Mouse (Mus musculus) testis, adult 10 weeks (tissue): Measurements from ENCODE around the gene Vmn1r119. TPM values are rescaled to one million over a fixed set of nuclear protein-coding genes. Genes with fewer than 3 reads are reported as not detected.

Experiments
- polyA plus RNA-seq: library from polyadenylated mRNA; stranded (reverse); fragments of 350-450 nt; fragmentation: Illumina TruSeq; extraction: RNeasy Lipid Tissue Mini Kit (QIAGEN cat#74804); gene quantifications from one replicate; pipeline ENCODE4 v1.2.3, GENCODE M21; 2014; ENCODE audit warnings: low read depth, low replicate concordance

Vmn1r119 gene
- not detected for polyA plus RNA-seq

GRCm38 (mm10) chr7:21012355-21012754 is at the start of gene Vmn1r119:
Gene Vmn1r119 (minus strand): TSS chr7:21012455.

GRCm38 (mm10) chr7:21053684-21054083 is 41.4 kb upstream of the Vmn1r119 start, which contains the start of gene Vmn1r120:
Gene Vmn1r120 (minus strand): TSS chr7:21053784.

Other genes with a start within 250 kb of the Vmn1r119 start
- not detected for gene Vmn1r112, start 241.3 kb downstream of the Vmn1r119 start, polyA plus RNA-seq
- not detected for gene Vmn1r113, start 225.2 kb downstream of the Vmn1r119 start, polyA plus RNA-seq
- gene Vmn1r114, start 200.3 kb downstream of the Vmn1r119 start, polyA plus RNA-seq: not detected
- not detected for gene Vmn1r115, start 167.5 kb downstream of the Vmn1r119 start, polyA plus RNA-seq
- not detected for gene Vmn1r116, start 140.2 kb downstream of the Vmn1r119 start, polyA plus RNA-seq
- gene Vmn1r117, start 128.3 kb downstream of the Vmn1r119 start, polyA plus RNA-seq: not detected
- not detected for gene Vmn1r118, start 100.1 kb downstream of the Vmn1r119 start, polyA plus RNA-seq
- not detected for gene Vmn1r120, start 41.3 kb upstream of the Vmn1r119 start, polyA plus RNA-seq
- not detected for gene Vmn1r121, start 86.1 kb upstream of the Vmn1r119 start, polyA plus RNA-seq
- gene Vmn1r122, start 121.7 kb upstream of the Vmn1r119 start, polyA plus RNA-seq: not detected
- not detected for gene Vmn1r123, start 149.7 kb upstream of the Vmn1r119 start, polyA plus RNA-seq
- gene Gm5157, start 178.0 kb upstream of the Vmn1r119 start, polyA plus RNA-seq: not detected
- not detected for gene Vmn1r124, start 248.2 kb upstream of the Vmn1r119 start, polyA plus RNA-seq